Mouse (Mus musculus): ENCODE measurements around the gene Cxcl5.
"Not testable (repeated sequence)": the region's sequence is repeated elsewhere in the genome, so short reads cannot be mapped to it uniquely, and the experiment has no call there.

DNA sequence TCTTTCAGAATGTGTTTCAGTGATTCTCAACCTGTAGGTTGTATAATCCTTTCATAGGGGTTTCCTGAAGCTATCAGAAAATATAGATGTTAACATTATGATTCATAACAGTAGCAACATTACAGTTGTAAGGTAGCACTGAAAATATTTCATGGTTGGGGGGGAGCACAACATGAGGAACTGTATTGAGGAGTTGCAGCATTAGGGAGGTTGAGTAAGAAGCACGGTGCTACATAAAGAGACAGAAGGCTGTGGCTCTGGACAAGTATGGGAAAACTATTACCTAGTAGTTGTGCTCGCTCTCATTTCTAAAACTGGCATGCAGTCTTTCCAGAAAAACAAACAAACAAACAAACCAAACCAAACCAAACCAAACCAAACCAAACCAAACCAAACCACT, 36.2 kb downstream of the Cxcl5 start:
- TF ChIP-seq POLR2A (IDR thresholded peaks at IDR 0.05; ENCODE audit: low read depth, low read length); CTCF (conservative IDR thresholded peaks at IDR 0.05; ENCODE audit: insufficient read depth, insufficient read length, low read depth, low read length): not testable (repeated sequence)
